Mouse (Mus musculus) bone marrow macrophage, adult 2 months (primary cell): Measurements from ENCODE around the gene Akr1c19.

Experiments used
- CTCF ChIP-seq: IDR thresholded peaks from 2 replicates; pipeline ENCODE4 v1.5.1; 2012; ENCODE audit warnings: low read depth, mild to moderate bottlenecking, low read length, moderate library complexity
- POLR2A ChIP-seq: IDR thresholded peaks from 2 replicates; pipeline ENCODE4 v1.6.1; 2012; ENCODE audit warnings: mild to moderate bottlenecking, low read depth, low read length, borderline replicate concordance

DNA sequence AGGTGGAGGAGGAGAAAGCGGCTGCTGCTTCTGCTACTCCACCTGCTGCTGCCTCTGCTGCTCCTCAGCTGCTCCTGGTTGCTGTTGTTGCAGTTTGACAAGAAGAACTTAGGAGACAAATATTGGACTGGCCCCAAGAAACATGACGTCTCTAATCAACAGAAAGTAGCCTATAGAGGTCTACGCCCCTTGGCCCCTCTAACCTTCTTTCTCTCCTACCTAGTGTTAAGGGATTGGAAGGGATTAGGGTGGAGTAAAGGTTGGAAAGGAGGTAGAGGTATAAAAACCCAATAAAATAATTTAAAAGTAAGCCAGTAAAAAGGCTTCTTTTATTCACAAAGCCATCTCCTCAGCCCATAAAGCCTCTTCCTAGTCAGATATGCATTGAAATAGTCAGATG is 36.1 kb downstream of the Akr1c19 start:
- no peak for TF ChIP-seq CTCF
- no peak for TF ChIP-seq POLR2A
